Mouse (Mus musculus) lung, adult 2 months (tissue): ENCODE results near the gene Bbx. TPM values are rescaled to one million over a fixed set of nuclear protein-coding genes. Genes with fewer than 3 reads are reported as not detected.
A peak's percentile ranks its signal among the peaks of the same experiment; 100 is the strongest.

Experiments used
- DNase-seq: peaks from one replicate; pipeline ENCODE4 v3.0.0; 2022
- H3K4me1 ChIP-seq: fragments of 200-500 bp; 2 replicates; pipeline ENCODE4 v1.6.1; 2011; ENCODE audit warnings: low read length; ENCODE audit not compliant: control insufficient read depth, insufficient read depth
- H3K4me3 ChIP-seq: fragments of 200-500 bp; replicated peaks from 2 replicates; pipeline ENCODE3; 2011; ENCODE audit warnings: low read depth, mild to moderate bottlenecking, control low read depth, low read length; ENCODE audit errors: extremely low read depth
- CTCF ChIP-seq: fragments of 200-500 bp; IDR thresholded peaks from 2 replicates; pipeline ENCODE4 v1.5.1; 2011; ENCODE audit warnings: mild to moderate bottlenecking, low read length, control low read depth; ENCODE audit not compliant: insufficient read depth
- POLR2A ChIP-seq: fragments of 200-500 bp; IDR thresholded peaks from 2 replicates; pipeline ENCODE4 v1.6.1; 2011; ENCODE audit warnings: low read depth, mild to moderate bottlenecking, control low read depth, low read length, borderline replicate concordance; ENCODE audit errors: extremely low read depth
- WGBS: fragments of 180-500 bp; shearing (Covaris S2); methylation state at CpG from one replicate; pipeline ENCODE4 v1.1.7; 2018; 5-methylcytosine and 5-hydroxymethylcytosine counted together
- polyA plus RNA-seq: library from polyadenylated mRNA; depleted of rRNA; stranded (reverse); fragments of >200 nt; gene quantifications from 2 replicates; pipeline ENCODE4 v1.2.3, GENCODE M21; 2012

The Bbx gene
- polyA plus RNA-seq, 1 experiment, result 6.8 TPM

GRCm38 (mm10) chr16:50438816-50439215, 6.6 kb upstream of the Bbx start:
- 78% methylated on average over 3 of the region's 3 CpGs for WGBS
- no peak for DNase-seq
- no peak overlapping the region for H3K4me3 ChIP-seq
- no peaks in the 10 kb centered on the region for H3K4me1 ChIP-seq
- no peak for TF ChIP-seq POLR2A
- no peak for TF ChIP-seq CTCF

GRCm38 (mm10) chr16:50437788-50438187, 5.6 kb upstream of the Bbx start:
- no peak for TF ChIP-seq CTCF
- no peak for TF ChIP-seq POLR2A
- 75% methylated on average over 15 of the region's 15 CpGs for WGBS
- no peak for DNase-seq

DNA sequence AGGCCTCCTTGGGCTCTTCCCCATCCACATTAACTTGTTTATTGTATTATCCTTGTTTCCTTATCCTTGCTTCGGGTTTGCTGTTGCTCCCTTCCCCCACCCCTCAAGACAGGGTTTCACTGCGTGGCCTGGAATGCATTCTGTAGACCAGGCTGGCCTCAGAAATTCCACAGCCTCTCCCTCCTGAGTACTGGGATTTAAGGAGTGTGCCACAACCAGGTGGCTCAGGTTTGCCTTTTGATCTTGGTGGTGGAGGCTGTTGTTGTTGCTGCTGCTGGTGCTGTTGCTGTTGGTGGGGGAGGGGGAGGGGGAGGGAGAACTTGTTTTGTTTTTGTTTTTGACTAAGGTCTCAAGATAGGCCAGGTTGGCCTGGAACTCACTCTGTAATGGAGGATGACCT, 5.1 kb upstream of the Bbx start:
- DNase-seq, result no peak
- 41% methylated on average over 2 of the region's 2 CpGs for WGBS
- Histone ChIP-seq H3K4me3 (no peak overlapping the region), H3K4me1 (no peaks in the 10 kb centered on the region)
- TF ChIP-seq POLR2A (no peak), CTCF (no peak)

More at GRCm38 (mm10) chr16:50437788-50438187, 5.6 kb upstream of the Bbx start:
- H3K4me1 ChIP-seq, result no peaks in the 10 kb centered on the region
- H3K4me3 ChIP-seq, result no peak overlapping the region

DNA sequence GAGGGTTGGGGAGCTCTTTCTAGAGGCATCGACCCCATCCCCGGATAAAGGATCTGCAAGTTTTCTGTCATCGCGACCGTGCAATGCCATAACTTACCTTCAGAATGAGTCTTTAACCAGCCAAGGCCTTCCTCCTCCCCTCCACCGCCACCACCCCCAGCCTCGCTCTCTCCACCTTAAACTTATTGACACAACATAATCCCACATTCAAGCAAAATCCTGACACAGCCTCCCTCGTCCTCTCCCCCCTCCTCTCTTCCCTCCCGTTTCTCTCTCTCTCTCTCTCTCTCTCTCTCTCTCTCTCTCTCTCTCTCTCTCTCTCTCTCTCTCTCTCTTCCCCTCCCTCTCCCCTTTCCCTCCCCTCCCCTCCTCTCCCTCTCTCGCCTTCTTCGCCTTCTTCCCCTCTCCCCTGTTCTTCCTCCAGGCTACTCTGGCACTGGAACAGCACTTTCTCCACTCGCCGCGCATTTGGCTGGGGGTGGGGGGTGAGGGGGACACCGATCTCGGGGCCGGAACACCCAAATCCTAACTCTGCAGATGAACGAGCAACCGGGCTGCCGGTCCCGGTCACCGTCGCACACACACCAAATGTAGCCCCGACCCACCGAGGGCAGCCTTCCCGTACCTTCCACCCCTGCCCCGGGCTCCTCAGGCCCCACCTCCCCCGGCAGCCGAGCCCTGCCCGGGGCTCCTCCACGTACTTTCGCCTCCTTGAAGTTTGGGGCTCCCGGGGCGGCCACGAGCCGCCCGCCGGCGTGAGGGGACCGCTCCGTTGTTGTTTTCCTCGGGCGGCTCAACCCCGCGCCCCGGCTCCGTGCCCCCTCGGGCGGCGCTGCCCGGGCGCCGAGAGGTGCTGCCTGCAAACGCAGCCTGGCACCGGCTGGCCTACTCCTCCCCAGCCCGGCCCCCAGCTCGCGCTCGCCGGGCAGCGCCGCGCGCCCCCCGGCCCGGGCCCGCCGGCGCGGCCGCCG, 894 bp downstream of the Bbx start:
- peak; percentile 76 for DNase-seq
- H3K4me3 ChIP-seq, result peak overlapping the region; percentile 82
- H3K4me1 ChIP-seq, result no peaks in the 10 kb centered on the region
- WGBS, result under 1% methylated on average over 69 of the region's 72 CpGs
- TF ChIP-seq CTCF, result no peak
- no peak for TF ChIP-seq POLR2A

DNA sequence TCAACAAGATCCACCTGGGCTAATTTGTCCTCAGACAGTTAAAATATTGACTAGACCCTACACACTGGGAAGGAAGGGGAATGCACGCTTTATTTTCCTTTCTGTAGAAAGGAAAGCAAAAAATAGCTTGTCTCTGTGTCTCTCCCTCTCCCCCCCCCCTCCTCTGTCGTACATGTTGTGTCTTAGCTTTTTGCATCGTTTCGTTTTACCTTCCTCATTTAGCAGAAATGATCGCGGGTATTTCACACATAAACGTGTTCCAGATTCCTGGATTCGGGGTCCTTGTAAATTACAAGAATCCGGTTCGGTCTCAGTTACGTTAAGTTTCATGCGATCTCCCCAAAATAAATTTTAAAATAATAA, 1.7 kb downstream of the Bbx start:
- under 1% methylated on average over 12 of the region's 12 CpGs for WGBS

DNA sequence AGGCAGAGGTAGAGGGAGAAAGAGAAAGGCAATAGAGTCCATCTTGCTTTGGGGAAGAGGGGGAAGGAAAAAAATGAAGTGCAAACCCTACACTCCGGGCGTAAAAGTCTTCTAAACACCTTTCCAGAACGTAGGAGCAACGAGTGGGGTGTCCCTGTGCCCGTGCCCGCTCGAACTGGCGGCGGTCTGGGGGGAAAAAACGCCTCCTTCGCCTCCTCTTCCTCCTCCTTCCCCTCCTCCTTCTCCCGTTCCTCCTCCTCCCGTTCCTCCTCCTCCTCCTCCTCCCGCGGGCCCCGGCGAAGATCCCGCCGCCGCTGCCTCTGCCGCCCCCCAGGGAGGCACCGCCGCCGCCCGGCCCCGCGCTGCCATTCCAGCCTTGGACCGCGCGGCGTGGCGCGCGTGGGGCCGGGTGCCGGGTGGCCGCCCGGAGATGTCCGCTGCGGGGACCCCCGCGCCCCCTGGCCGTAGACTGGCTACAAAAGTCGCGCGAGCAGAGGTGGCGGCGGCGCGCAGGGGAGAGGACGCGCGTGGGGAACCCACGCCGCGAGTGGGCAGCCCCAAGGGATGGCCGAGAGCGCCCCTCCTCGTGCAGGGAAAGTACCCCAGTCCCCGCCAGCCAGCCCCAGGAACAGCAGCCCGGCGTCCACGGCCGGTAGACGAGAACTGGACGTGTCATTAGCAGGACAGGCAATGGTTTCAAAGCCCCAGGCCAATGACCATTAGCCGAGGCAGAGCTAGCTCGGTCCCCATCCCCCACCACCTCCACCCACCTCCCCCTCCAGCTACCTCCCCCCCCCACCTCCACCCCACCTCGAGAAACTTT, 2.3 kb downstream of the Bbx start:
- TF ChIP-seq CTCF, result no peak
- no peak for TF ChIP-seq POLR2A
- WGBS, result under 1% methylated on average over 62 of the region's 69 CpGs
- Histone ChIP-seq H3K4me1 (no peaks in the 10 kb centered on the region), H3K4me3 (peak overlapping the region; percentile 82)
- peak; percentile 42 for DNase-seq

More for the DNA sequence above, 1.7 kb downstream of the Bbx start:
- DNase-seq, result no peak
- H3K4me1 ChIP-seq, result no peaks in the 10 kb centered on the region
- TF ChIP-seq POLR2A (no peak), CTCF (no peak)
- peak overlapping the region; percentile 82 for H3K4me3 ChIP-seq

DNA sequence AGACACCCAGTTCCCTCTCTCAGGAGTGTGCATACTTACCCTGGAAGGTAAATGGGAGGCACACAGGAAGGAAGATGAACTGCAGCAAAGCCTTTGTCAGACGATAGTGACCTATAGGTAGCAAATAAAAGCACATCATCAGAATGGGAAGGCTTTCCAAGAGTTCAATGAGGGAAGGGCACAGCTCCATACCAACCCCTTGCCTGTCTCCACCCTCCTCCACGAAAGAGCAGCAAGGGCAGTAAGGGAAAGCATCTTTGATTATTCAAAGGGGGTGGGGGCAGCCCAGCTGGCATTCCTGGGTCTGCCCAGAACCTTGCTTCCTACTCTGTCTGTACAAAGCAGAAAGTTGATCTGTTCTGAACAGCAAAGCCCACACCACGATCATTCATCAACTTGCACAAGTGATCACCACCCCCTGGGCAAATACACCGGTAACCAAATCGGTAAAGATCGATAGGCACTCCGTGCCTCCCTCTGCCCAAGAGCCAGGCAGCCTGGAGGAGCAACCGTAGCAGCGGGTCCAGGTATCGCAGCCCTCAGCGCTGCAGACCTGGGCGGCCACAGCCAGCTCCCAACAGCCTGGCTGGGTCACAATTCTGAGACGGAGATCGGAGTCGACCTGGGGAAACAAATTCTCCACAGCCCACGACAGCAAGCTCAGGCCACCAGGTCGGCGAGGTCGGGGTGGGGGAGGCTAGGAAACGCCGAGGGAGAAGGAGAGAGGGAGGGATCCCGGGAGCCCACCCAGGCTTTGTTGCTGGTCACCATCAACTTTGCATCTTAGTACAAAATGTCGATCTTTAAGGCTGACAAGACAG, 3.1 kb downstream of the Bbx start:
- DNase-seq, result peak; percentile 14
- Histone ChIP-seq H3K4me3 (peak overlapping the region; percentile 82), H3K4me1 (no peaks in the 10 kb centered on the region)
- TF ChIP-seq CTCF, result no peak
- TF ChIP-seq POLR2A, result no peak
- 14% methylated on average over 23 of the region's 23 CpGs for WGBS

DNA sequence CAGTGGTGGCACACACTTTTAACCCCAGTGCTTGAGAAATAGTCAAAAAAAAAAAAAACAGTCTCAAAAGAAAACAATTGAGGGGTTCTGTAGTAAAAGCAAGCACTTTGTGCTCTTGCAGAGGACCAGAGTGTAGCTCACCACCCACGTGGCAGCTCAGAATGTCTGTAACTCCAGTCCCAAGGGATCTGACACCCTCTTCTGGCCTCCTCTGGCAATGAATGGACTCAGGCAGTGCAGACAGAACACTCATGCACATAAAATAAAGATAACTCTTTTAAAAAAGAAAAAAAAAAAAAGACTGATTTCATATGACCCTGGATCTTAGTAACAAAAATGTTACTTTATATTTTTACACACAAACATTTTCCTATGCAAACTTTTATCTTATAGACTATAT, 12.1 kb downstream of the Bbx start:
- H3K4me3 ChIP-seq, result no peak overlapping the region
- DNase-seq, result no peak
- no peaks in the 10 kb centered on the region for H3K4me1 ChIP-seq
- WGBS, result 37% methylated on average over 1 of the region's 1 CpGs
- 0 out of 2 replicates have a peak, but pooled peaks have one; percentile 2 for TF ChIP-seq CTCF
- TF ChIP-seq POLR2A, result no peak

DNA sequence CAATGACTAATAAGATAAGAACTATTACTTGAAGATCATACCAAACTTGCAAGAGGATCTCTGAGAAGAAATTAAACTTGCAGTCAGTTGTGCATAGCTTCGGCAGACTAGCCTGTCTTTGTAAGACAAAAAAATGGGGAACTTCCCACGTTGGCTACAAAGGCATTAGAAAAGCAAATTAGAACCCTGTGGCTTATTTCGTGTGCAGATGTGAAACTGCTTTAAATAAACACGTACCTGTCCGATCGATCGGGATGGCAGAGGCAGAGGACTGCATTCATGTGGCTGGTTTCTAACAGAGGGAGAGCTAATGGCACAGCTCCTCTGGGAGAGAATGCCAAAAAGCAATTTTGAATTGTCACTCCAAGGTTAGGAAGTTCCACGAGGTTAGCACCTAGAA, 16.8 kb downstream of the Bbx start:
- WGBS, result 76% methylated on average over 8 of the region's 8 CpGs
- no peak for TF ChIP-seq POLR2A
- TF ChIP-seq CTCF, result no peak
- no peak for DNase-seq
- Histone ChIP-seq H3K4me3 (no peak overlapping the region), H3K4me1 (no peaks in the 10 kb centered on the region)
